Mouse (Mus musculus) mouse embryonic stem cell (cell line): ENCODE data around the gene Rbpms2.
"Not testable (repeated sequence)": the region's sequence is repeated elsewhere in the genome, so short reads cannot be mapped to it uniquely, and the experiment has no call there.

Experiments used
- in situ Hi-C, 2 experiments: fragments of 300-500 bp; cut with MboI; formaldehyde crosslinking; loops; 1 replicate in 1 of 2; 3 replicates in 1 of 2; pipeline ENCODE4 v1.14.3; 2019 to 2020; ENCODE audit warnings: low sequenced_read_pairs in 2 of 2, low pct_unique_long_range_greater_than_20kb in 1 of 2, mixed read lengths in 1 of 2; ENCODE audit not compliant: unreplicated experiment in 1 of 2

The Rbpms2 gene

DNA sequence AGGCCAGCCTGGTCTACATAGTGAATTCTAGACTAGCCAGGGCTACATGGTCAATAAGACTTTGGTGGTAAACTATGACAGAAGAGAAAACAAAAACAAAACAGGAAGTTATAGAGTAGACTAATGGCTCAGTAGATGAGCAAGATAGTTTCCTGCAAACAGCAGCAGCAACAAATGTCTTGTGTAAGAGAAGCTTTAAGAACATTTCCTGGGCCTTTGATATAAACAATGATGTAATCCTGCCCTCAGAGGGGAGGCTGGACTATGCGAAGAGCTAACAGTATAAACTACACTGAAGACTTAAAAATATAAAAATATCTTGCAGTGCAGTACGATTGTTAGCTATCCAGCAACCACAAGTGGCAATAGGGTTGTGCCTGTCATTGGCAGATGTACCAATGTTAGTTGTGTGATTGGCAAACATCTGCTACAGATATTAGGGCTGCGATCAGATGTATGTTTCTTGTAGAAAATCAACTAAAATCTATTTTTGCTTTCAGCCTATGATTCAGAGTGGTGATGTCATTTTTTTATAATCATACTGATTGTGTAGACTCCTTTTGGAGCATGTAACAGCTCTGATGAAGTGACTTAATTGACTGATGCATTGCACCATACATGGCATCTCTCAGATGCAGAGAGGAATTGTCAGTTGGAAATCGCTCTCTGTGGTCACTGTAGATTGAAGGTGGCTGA, 51.6 kb downstream of the Rbpms2 start:
- in situ Hi-C loops = no loop called here

DNA sequence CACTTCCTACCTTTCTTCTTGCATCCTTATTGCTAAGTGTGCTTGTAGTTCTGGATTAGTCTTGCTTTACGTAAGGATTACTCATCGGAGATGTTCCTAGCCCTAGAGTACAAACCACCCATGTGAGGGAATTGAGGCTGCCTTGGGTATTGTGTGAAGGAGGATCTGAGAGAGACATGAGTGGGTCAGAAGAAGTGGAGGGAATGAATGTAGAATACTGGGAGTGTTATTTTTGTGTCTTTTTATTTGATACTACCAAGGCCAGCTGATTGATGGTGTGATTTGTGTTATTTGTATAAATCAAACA, 52.1 kb downstream of the Rbpms2 start:
- in situ Hi-C loops = no loop called here

DNA sequence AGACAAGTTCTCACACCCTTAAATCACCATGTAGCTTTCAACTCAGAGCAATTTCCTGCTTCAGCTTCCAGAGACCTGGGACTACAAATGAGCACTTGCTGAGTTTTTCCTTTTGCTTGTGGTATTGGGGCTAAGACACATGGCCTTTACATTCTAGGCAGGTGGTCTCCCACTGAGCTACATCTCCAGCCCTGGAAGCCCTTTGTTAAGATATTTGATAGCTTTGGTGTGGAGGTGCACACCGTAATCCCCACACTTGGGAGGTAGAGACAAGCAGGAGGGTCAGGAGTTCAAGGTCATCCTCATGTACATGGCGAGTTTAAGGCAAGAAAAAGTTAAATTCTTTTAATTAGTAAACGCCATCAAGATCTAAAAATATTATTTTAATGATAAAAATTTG, 52.7 kb downstream of the Rbpms2 start:
- in situ Hi-C loops = no loop called here

- in situ Hi-C loops = no loop called here
Observed at GRCm38 (mm10) chr9:65682994-65683393, 53.5 kb downstream of the Rbpms2 start.

- in situ Hi-C loops = no loop called here
Observed at GRCm38 (mm10) chr9:65684704-65685103, 55.3 kb downstream of the Rbpms2 start.

GRCm38 (mm10) chr9:65689869-65690268, 60.4 kb downstream of the Rbpms2 start:
- in situ Hi-C loops = not testable (repeated sequence)

- in situ Hi-C loops = no loop called here
Observed at GRCm38 (mm10) chr9:65692466-65692865, 63.0 kb downstream of the Rbpms2 start.

DNA sequence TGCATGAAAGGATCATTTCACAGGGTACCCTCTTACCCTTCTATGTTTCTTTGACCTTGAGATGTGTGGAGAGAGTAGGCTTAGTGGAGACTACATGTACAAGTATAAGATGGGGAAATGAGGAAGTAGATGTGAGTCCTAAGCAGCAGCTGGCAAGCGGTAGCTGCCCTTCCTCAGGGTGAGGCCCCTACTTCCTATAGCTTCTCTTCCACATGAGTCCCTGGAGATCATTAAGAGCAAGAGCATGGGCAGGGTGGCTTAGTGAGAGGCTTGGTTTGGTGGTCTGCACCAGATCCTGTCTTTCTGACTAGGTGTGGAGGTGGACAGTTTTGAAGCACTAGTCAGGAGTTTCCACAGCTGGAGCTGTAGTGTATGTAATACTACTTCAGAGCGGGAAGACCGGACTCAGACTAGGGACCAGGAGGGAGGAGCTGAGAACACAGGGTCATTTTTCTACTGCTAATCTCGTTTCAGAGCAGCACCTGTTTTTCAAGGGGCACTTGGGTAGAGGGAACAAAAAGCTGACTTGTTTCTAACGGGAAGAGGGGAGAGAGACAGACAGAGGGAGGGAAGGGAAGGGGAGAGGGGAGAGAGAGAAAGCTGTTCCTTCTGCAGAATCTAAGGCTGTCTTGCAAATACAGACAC, 63.6 kb downstream of the Rbpms2 start:
- in situ Hi-C loops = no loop called here

DNA sequence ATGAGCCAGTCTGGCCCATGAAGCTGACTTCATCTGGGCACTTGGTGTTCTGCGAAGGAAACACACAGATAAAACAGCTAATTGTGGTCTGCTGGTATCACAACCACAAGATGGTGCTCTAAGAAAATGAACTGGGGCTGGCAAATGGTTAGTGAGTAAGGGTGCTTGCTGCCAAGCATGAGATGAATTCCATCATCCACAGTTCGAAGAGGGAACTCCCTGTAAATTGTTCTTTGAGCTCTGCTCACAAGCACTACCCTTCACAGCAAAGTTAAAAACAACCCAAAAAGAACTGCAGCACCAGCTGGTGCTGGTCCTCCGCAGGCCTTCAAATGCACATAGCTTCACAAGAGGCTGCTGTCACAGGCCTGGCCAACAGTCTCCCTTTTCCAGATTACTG, 66.2 kb downstream of the Rbpms2 start:
- in situ Hi-C loops = no loop called here

DNA sequence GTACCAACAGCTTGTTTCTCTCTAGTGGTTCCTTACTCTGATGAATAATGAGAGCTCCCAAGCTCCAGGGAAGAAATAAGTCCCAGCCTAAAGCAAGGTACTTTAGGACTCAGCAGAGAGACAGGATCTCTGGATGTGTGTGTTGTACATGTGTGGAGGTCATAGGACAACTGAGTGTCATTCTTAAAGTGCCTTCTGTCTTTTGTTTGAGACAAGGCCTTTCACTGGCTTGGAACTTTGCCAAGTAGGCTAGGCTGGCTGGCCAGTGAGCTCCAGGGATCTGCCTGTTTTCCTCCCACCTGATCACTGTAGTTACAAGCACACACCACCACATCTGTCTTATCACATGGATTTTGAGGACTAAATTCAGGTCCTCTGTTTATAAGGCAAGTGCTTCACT, 66.9 kb downstream of the Rbpms2 start:
- in situ Hi-C loops = no loop called here

DNA sequence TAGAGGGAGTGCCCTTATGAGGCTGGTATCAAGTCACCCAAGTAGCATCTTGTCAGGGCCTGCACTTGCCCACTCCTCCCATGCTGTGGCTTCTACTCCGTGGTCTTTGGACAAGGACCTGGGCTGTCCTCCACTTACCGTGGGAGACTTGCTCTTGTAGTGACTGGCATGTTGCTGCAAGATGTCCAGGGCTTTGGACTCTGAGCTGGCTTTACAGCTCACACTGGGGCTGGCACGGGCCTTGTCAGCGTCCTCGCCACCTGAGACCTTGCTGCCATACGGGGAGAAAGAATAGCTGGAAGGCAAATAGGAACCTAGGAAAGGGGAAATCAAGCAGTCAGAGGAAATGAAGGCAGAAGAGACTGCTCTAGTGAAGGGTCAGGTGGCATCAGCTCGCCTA, 67.9 kb downstream of the Rbpms2 start:
- in situ Hi-C loops = no loop called here

GRCm38 (mm10) chr9:65697992-65698391, 68.5 kb downstream of the Rbpms2 start:
- in situ Hi-C loops = no loop called here

DNA sequence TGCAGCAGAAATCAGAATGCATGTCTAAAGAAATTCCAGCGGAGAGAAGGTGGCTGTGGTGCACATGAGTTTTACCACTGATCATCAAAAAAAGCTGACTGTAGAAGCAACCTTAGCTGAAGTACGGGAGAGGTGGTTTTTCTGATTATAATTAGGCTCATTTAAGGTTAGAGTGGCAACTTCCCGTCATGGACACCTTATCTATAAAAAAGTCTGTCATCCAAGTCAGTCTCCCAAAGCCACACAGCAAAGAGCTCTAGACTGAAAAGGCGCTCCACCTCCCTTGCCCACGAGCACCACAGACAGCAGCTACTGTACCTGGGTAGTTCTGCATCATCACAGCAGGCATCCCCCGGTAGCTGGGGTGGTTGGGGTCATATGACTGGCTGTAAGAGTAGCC, 71.1 kb downstream of the Rbpms2 start:
- in situ Hi-C loops = no loop called here

- in situ Hi-C loops = no loop called here
Observed at GRCm38 (mm10) chr9:65702286-65702685, 72.8 kb downstream of the Rbpms2 start.

GRCm38 (mm10) chr9:65703241-65703640, 73.8 kb downstream of the Rbpms2 start:
- in situ Hi-C loops = no loop called here

GRCm38 (mm10) chr9:65703926-65704595, 74.6 kb downstream of the Rbpms2 start:
- in situ Hi-C loops = no loop called here
